Mouse (Mus musculus): ENCODE measurements at regions not wholly inside any gene's neighbourhood (a gene's known extent, or its start where the extent isn't known, plus 50 kb on each side); places are given as distances from the start of the nearest gene placed in this dataset.
"Not testable (repeated sequence)": the region's sequence is repeated elsewhere in the genome, so short reads cannot be mapped to it uniquely, and the experiment has no call there.

GRCm38 (mm10) chr13:50564691-50565090 lies 78.3 kb upstream of the Gm904 start:
- in situ Hi-C loops (cut with MboI, MseI): loop anchor here (5.0 kb wide), 1 partner anchor 53 kb away; no protein-coding TSS in a partner anchor

DNA sequence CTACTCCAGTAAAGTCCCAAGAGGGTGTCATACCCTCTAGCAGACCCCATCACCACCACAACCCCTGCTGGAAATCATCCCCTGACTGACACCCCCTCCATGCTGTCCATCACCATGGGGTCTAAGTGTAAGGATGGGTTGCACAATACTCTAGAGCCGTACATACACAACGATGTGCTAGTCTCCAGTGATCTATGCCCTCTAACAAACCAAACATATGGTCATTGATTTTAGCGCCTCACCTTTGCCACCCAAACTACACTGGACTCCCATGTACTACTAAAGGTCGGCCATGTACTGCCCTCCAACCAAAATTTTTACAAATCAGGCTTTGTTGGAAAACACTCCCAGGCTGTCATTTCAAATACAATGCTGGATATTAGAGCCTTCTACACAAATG lies 64.1 kb upstream of the Gm904 start:
- in situ Hi-C loops (cut with MboI, MseI): not testable (repeated sequence)

DNA sequence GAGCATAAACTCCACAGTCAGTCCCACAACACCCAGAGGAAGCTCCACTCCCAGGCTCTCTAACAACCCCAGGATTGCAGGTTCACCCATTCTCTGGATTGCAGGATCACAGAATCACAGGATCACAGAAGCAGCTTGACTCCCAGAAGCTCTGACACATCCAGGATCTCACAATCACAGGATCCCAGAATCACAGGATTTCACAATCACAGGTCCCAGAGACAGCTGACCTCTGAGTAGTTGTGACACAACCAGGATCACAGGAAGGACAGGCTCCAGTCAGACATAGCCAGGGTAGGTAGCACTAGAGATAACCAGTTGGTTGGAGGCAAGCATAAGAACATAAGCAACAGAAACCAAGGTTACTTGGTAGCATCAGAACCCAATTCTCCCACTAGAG lies 52.6 kb upstream of the Gm904 start:
- in situ Hi-C loops (cut with MboI, MseI): not testable (repeated sequence)
